Mouse (Mus musculus) heart, adult 2 months (tissue): Measurements from ENCODE around the gene Rnf126.

Experiments
- CTCF ChIP-seq: fragments of 200-600 bp; IDR thresholded peaks from 2 replicates; pipeline ENCODE4 v1.8.1; 2022; ENCODE audit warnings: antibody characterized with exemption, mild to moderate bottlenecking, moderate library complexity
- EP300 ChIP-seq: fragments of 200-500 bp; IDR thresholded peaks from 2 replicates; pipeline ENCODE4 v1.6.1; 2011; ENCODE audit warnings: low read depth, low read length, control low read depth; ENCODE audit not compliant: insufficient read depth
- POLR2A ChIP-seq: fragments of 200-500 bp; IDR thresholded peaks from 2 replicates; pipeline ENCODE4 v1.6.1; 2011; ENCODE audit warnings: mild to moderate bottlenecking, low read depth, low read length, control low read depth; ENCODE audit not compliant: insufficient read depth

- TF ChIP-seq EP300 = no peak
- TF ChIP-seq CTCF = no peak
- no peak for TF ChIP-seq POLR2A
These were observed 49.8 kb downstream of the Rnf126 start for GRCm38 (mm10) chr10:79716988-79717355.
